Mouse (Mus musculus): ENCODE data around the gene Hus1b. TPM values are rescaled to one million over a fixed set of nuclear protein-coding genes. Genes with fewer than 3 reads are reported as not detected.

Gene Hus1b
- polyA plus RNA-seq, 1 experiment from 2014 or later = not detected

DNA sequence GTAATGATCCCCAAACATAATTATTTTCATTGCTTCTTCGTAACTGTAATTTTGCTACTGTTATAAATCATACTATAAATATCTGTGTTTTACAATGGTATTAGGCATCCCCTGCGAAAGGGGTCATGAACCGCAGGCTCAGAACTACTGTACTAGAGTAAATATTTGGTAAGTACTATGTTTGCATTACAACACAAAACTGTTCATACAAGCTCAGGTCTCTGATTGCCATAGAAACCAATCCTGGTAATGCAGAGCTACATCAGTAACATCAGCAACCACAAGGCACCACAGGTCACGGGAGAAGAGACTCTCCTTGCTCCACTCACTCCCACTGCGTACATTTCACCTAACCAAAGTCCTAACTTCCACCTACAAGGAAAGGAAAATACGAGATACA lies 23.3 kb downstream of the Hus1b start:
- Histone ChIP-seq H3K36me3 (ENCODE audit: control insufficient read depth, insufficient read depth, low read length) (peaks cover 6% of the 10 kb centered on the region; the same call in 1 of the 2 replicates), H3K27ac (ENCODE audit: low read depth, low read length) (no peak overlapping the region), H3K9ac (ENCODE audit: low read depth, low read length) (no peak overlapping the region), H3K4me1 (ENCODE audit: control insufficient read depth, insufficient read depth, low read depth, low read length) (no peaks in the 10 kb centered on the region), H3K4me2 (ENCODE audit: low read length) (no peak overlapping the region), H3K9me3 (ENCODE audit: control insufficient read depth, low read length) (no peaks in the 10 kb centered on the region), H3K27me3 (replicated peaks; ENCODE audit: control insufficient read depth, insufficient read depth, low read length) (no peaks in the 10 kb centered on the region), H3K4me3 (ENCODE audit: low read length) (no peak overlapping the region)
- WGBS = 91% methylated on average over 6 of the region's 6 CpGs
- no peak for ATAC-seq

DNA sequence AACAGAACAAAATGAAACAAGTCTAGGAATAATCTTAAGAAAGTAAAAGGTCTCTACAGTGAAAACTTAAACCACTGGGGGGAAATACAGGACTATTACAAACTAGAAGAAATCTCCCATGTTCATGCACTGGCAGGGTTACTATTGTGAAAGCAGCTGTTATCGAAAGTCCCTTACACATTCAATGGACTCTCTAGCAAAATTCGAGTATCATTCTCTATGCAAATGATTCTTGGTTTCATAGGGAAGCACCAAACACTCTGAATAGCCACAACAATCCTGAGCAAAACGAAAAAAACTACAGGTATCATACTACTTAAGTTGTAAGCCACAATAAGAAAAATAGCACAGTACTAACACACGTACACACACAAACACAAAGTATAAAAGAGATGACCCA lies 25.6 kb downstream of the Hus1b start:
- H3K36me3 ChIP-seq (ENCODE audit: control insufficient read depth, insufficient read depth, low read length) = peaks cover 6% of the 10 kb centered on the region; the same call in 1 of the 2 replicates
- no peak overlapping the region for H3K9ac ChIP-seq (ENCODE audit: low read depth, low read length)
- H3K27ac ChIP-seq (ENCODE audit: low read depth, low read length) = no peak overlapping the region
- H3K9me3 ChIP-seq (ENCODE audit: control insufficient read depth, low read length) = no peaks in the 10 kb centered on the region
- H3K4me3 ChIP-seq (ENCODE audit: low read length) = no peak overlapping the region
- no peaks in the 10 kb centered on the region for H3K4me1 ChIP-seq (ENCODE audit: control insufficient read depth, insufficient read depth, low read depth, low read length)
- H3K4me2 ChIP-seq (ENCODE audit: low read length) = no peak overlapping the region
- WGBS = 87% methylated on average over 4 of the region's 4 CpGs
- ATAC-seq = no peak
- no peaks in the 10 kb centered on the region for H3K27me3 ChIP-seq (replicated peaks; ENCODE audit: control insufficient read depth, insufficient read depth, low read length)

GRCm38 (mm10) chr13:30913757-30914156 lies 33.8 kb downstream of the Hus1b start:
- no peaks in the 10 kb centered on the region for H3K9me3 ChIP-seq (ENCODE audit: control insufficient read depth, low read length)
- no peak overlapping the region for H3K4me3 ChIP-seq (ENCODE audit: low read length)
- H3K4me1 ChIP-seq (ENCODE audit: control insufficient read depth, insufficient read depth, low read depth, low read length) = no peaks in the 10 kb centered on the region
- H3K27ac ChIP-seq (ENCODE audit: low read depth, low read length) = no peak overlapping the region
- no peak for ATAC-seq
- no peak overlapping the region for H3K4me2 ChIP-seq (ENCODE audit: low read length)
- no peak overlapping the region for H3K9ac ChIP-seq (ENCODE audit: low read depth, low read length)
- H3K36me3 ChIP-seq (ENCODE audit: control insufficient read depth, insufficient read depth, low read length) = peaks cover 4% of the 10 kb centered on the region
- no peaks in the 10 kb centered on the region for H3K27me3 ChIP-seq (replicated peaks; ENCODE audit: control insufficient read depth, insufficient read depth, low read length)

GRCm38 (mm10) chr13:30913028-30913427 lies 34.5 kb downstream of the Hus1b start:
- Histone ChIP-seq H3K36me3 (ENCODE audit: control insufficient read depth, insufficient read depth, low read length) (peaks cover 4% of the 10 kb centered on the region), H3K27ac (ENCODE audit: low read depth, low read length) (no peak overlapping the region), H3K4me2 (ENCODE audit: low read length) (no peak overlapping the region), H3K9ac (ENCODE audit: low read depth, low read length) (no peak overlapping the region), H3K4me3 (ENCODE audit: low read length) (no peak overlapping the region), H3K9me3 (ENCODE audit: control insufficient read depth, low read length) (no peaks in the 10 kb centered on the region), H3K4me1 (ENCODE audit: control insufficient read depth, insufficient read depth, low read depth, low read length) (no peaks in the 10 kb centered on the region), H3K27me3 (replicated peaks; ENCODE audit: control insufficient read depth, insufficient read depth, low read length) (no peaks in the 10 kb centered on the region)
- 38% methylated on average over 4 of the region's 4 CpGs for WGBS
- peak; percentile 52; the same call in 1 of the 2 replicates for ATAC-seq

GRCm38 (mm10) chr13:30911931-30912625 lies 35.5 kb downstream of the Hus1b start:
- Histone ChIP-seq H3K4me3 (ENCODE audit: low read length) (no peak overlapping the region), H3K27me3 (replicated peaks; ENCODE audit: control insufficient read depth, insufficient read depth, low read length) (no peaks in the 10 kb centered on the region), H3K9ac (ENCODE audit: low read depth, low read length) (no peak overlapping the region), H3K27ac (ENCODE audit: low read depth, low read length) (no peak overlapping the region), H3K4me2 (ENCODE audit: low read length) (no peak overlapping the region), H3K9me3 (ENCODE audit: control insufficient read depth, low read length) (no peaks in the 10 kb centered on the region), H3K36me3 (ENCODE audit: control insufficient read depth, insufficient read depth, low read length) (peaks cover 4% of the 10 kb centered on the region), H3K4me1 (ENCODE audit: control insufficient read depth, insufficient read depth, low read depth, low read length) (no peaks in the 10 kb centered on the region)
- WGBS = 70% methylated on average over 5 of the region's 5 CpGs
- no peak for ATAC-seq

DNA sequence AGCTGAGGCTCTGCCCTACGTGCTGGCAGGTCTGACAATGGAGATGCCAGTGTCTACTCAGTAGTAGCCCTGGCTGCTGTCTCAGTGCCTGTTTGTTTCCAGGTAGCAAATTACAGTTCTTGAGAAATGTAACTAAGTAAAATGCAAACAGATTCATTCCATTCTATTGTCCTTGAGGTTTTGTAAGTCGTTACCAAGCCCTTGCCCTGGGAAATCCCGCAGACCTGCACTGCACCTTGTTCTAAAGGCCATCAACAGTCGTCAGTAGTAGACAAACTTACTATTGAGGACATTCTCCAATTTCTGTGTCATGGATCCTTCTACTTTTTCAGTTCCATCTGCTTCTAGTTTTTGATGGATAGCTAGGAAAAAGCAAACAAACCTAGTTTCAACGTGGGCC lies 36.7 kb downstream of the Hus1b start:
- Histone ChIP-seq H3K27ac (ENCODE audit: low read depth, low read length) (no peak overlapping the region), H3K4me3 (ENCODE audit: low read length) (no peak overlapping the region), H3K36me3 (ENCODE audit: control insufficient read depth, insufficient read depth, low read length) (peaks cover 4% of the 10 kb centered on the region), H3K4me2 (ENCODE audit: low read length) (no peak overlapping the region), H3K9ac (ENCODE audit: low read depth, low read length) (no peak overlapping the region), H3K9me3 (ENCODE audit: control insufficient read depth, low read length) (no peaks in the 10 kb centered on the region), H3K4me1 (ENCODE audit: control insufficient read depth, insufficient read depth, low read depth, low read length) (no peaks in the 10 kb centered on the region), H3K27me3 (replicated peaks; ENCODE audit: control insufficient read depth, insufficient read depth, low read length) (no peaks in the 10 kb centered on the region)
- no peak for ATAC-seq
- 78% methylated on average over 5 of the region's 5 CpGs for WGBS

DNA sequence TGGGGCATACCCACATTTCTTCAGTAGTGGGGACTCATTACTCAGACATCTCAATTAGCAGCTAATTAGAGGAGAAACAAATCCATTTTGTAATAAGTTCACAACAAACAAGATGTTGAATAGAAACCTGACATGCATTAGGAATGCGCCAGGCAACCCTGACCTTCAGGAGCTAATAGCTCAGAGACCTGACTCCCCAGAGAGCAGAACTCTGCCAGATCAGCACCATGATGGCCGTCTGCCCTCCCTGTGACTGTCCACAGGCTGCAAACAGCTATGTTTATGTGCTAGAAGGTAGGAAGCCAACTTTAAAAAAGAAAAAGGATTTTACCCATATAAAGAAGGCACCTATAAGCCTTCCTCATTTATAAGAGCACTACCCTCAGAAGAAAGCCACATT lies 45.3 kb downstream of the Hus1b start:
- ATAC-seq = no peak

DNA sequence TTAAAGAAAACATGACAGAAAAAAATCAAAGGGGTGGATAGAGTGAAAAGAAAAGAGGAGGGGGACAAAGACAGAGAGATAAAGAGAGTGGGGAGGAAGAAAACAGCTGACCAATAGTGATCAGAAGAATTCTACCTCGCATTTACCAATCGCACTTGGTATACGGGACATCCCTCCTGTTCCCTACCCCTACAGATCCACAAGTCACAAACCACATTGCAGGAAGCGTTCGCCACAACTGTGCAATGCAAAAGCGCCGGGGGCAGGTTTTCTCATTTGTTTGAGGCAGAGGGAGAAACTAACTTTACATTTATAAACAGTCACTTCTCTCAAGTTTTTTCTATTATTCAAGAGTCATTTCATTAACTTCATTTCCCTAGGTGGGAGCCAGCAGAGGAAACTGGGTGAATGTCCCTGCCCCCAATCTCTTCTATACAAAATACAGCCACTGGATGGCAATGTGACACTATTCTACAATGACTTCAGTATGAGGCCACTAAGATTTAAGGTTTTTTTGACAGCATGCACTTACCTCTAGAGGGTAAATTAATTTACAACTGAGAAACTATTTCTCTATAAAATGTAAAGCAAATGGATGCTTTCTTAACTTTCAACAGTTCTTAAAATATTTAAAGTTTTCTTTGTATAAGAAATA lies 46.0 kb downstream of the Hus1b start:
- no peaks in the 10 kb centered on the region for H3K27me3 ChIP-seq (replicated peaks; ENCODE audit: control insufficient read depth, insufficient read depth, low read length)
- H3K4me1 ChIP-seq (ENCODE audit: control insufficient read depth, insufficient read depth, low read depth, low read length) = no peaks in the 10 kb centered on the region
- peak; percentile 63; the same call in 1 of the 2 replicates for ATAC-seq
- 92% methylated on average over 7 of the region's 7 CpGs for WGBS
- 0 out of 2 replicates have a peak, but pooled peaks cover 6% of the 10 kb centered on the region for H3K36me3 ChIP-seq (ENCODE audit: control insufficient read depth, insufficient read depth, low read length)
- no peak overlapping the region for H3K4me3 ChIP-seq (ENCODE audit: low read length)
- H3K9me3 ChIP-seq (ENCODE audit: control insufficient read depth, low read length) = no peaks in the 10 kb centered on the region
- no peak overlapping the region for H3K27ac ChIP-seq (ENCODE audit: low read depth, low read length)
- H3K9ac ChIP-seq (ENCODE audit: low read depth, low read length) = no peak overlapping the region
- no peak overlapping the region for H3K4me2 ChIP-seq (ENCODE audit: low read length)

More for the DNA sequence above, 45.3 kb downstream of the Hus1b start:
- Histone ChIP-seq H3K4me1 (ENCODE audit: control insufficient read depth, insufficient read depth, low read depth, low read length) (no peaks in the 10 kb centered on the region), H3K27ac (ENCODE audit: low read depth, low read length) (no peak overlapping the region), H3K9me3 (ENCODE audit: control insufficient read depth, low read length) (no peaks in the 10 kb centered on the region), H3K27me3 (replicated peaks; ENCODE audit: control insufficient read depth, insufficient read depth, low read length) (no peaks in the 10 kb centered on the region), H3K9ac (ENCODE audit: low read depth, low read length) (no peak overlapping the region), H3K4me2 (ENCODE audit: low read length) (no peak overlapping the region), H3K36me3 (ENCODE audit: control insufficient read depth, insufficient read depth, low read length) (0 out of 2 replicates have a peak, but pooled peaks cover 6% of the 10 kb centered on the region), H3K4me3 (ENCODE audit: low read length) (no peak overlapping the region)
- 64% methylated on average over 2 of the region's 2 CpGs for WGBS
